Mouse (Mus musculus): ENCODE measurements around the gene Lrrc34. TPM values are rescaled to one million over a fixed set of nuclear protein-coding genes. Genes with fewer than 3 reads are reported as not detected.

Gene Lrrc34
- polyA plus RNA-seq (2012; rRNA removed): 0.03 and 0.05 TPM in 2 replicates

GRCm38 (mm10) chr3:30647440-30648090, at the start of gene Lrrc34:
TSS of gene Lrrc34 (minus strand) at chr3:30647869.

GRCm38 (mm10) chr3:30644207-30644606, 3.5 kb downstream of the Lrrc34 start, which contains the start of gene Lrriq4:
TSS of gene Lrriq4 (plus strand) at chr3:30644507.

DNA sequence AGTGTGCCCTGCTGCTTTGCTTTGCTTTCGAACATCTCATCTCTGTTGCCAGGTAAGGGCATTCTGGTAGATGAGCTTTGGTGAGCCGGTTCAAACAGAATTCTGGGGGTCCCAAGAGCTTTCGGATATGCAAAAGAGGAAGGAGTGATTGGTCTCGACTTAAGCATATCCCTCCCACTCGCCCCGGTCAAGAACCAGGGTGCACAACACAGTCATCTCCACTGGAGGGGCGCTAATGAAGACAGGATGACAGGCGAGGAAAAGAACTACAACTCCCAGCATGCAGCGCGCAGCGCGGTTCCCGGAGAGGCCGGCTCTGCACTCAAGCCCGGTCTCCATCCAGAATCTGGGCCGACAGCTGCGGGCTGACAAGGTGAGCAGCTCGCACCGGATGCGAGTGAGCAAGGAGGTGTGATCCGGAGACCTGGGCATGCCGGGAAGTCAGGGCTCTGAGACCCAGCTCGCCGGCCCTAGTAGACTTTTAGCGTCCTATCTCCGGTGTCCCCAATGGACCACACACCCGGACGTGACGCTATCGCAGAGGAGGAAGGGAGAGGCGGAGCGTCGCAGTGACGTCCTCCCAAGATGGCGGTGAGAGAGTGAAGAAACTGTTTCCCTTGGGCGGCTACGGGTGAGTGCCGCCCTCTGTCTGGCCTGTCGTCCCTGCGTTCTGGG, 45.5 kb downstream of the Lrrc34 start, which contains the start of gene Mynn:
Mynn (plus strand) TSS at position 1 of the 675 bp plus-strand sequence.

GRCm38 (mm10) chr3:30599711-30600545, 47.7 kb downstream of the Lrrc34 start, which contains the start of gene Actrt3:
TSS of gene Actrt3 (minus strand) at chr3:30599939.

Other genes with a start within 250 kb of the Lrrc34 start
- 0.68 and 0.81 TPM in 2 replicates for gene Mecom, start 99.9 kb downstream of the Lrrc34 start, polyA plus RNA-seq (2012; rRNA removed)
- gene Actrt3, start 47.9 kb downstream of the Lrrc34 start, polyA plus RNA-seq (2012; rRNA removed): not detected in 2 replicates
- gene Mynn, start 45.8 kb downstream of the Lrrc34 start, polyA plus RNA-seq (2012; rRNA removed): 5.1 and 7.9 TPM in 2 replicates
- not detected in 2 replicates for gene Lrriq4, start 3.4 kb downstream of the Lrrc34 start, polyA plus RNA-seq (2012; rRNA removed)
- not detected in 2 replicates for gene Lrrc31, start 52.0 kb upstream of the Lrrc34 start, polyA plus RNA-seq (2012; rRNA removed)
- gene Samd7, start 98.4 kb upstream of the Lrrc34 start, polyA plus RNA-seq (2012; rRNA removed): 0.05 TPM in 2 replicates
- 27.7 and 30.8 TPM in 2 replicates for gene Sec62, start 145.0 kb upstream of the Lrrc34 start, polyA plus RNA-seq (2012; rRNA removed)
- 1.5 and 2.0 TPM in 2 replicates for gene Gpr160, start 208.1 kb upstream of the Lrrc34 start, polyA plus RNA-seq (2012; rRNA removed)

Data from liver, embryonic 14 days (tissue).